Mouse (Mus musculus) small intestine, adult 2 months (tissue): ENCODE measurements at regions not wholly inside any gene's neighbourhood (a gene's known extent, or its start where the extent isn't known, plus 50 kb on each side); places are given as distances from the start of the nearest gene placed in this dataset.

Experiments used
- H3K27ac ChIP-seq: fragments of 200-500 bp; 2 replicates; pipeline ENCODE4 v1.5.1; 2012; ENCODE audit warnings: low read depth, low read length, control low read depth, inconsistent platforms; ENCODE audit not compliant: insufficient read depth
- H3K27me3 ChIP-seq: fragments of 200-500 bp; 2 replicates; pipeline ENCODE4 v1.6.1; 2012; ENCODE audit warnings: mild to moderate bottlenecking, moderate library complexity, low read length, inconsistent platforms; ENCODE audit not compliant: control insufficient read depth, insufficient read depth
- H3K36me3 ChIP-seq: fragments of 200-500 bp; 2 replicates; pipeline ENCODE4 v1.6.1; 2012; ENCODE audit warnings: mild to moderate bottlenecking, low read length, control low read depth, inconsistent platforms; ENCODE audit not compliant: control insufficient read depth, insufficient read depth
- H3K4me1 ChIP-seq: fragments of 200-500 bp; 2 replicates; pipeline ENCODE4 v1.6.1; 2012; ENCODE audit warnings: low read length, inconsistent platforms, mixed read lengths; ENCODE audit not compliant: control insufficient read depth, insufficient read depth, insufficient read length
- H3K4me3 ChIP-seq: fragments of 200-500 bp; 2 replicates; pipeline ENCODE4 v1.5.1; 2012; ENCODE audit warnings: low read depth, mild to moderate bottlenecking, control low read depth, inconsistent platforms, low read length, moderate library complexity
- CTCF ChIP-seq: fragments of 200-500 bp; IDR thresholded peaks from 2 replicates; pipeline ENCODE4 v1.5.1; 2012; ENCODE audit warnings: low read depth, mild to moderate bottlenecking, control low read depth, inconsistent platforms, low read length, moderate library complexity, mixed read lengths; ENCODE audit not compliant: insufficient replicate concordance, insufficient read length; ENCODE audit errors: extremely low read depth
- POLR2A ChIP-seq: fragments of 200-500 bp; IDR thresholded peaks from 2 replicates; pipeline ENCODE4 v1.6.1; 2012; ENCODE audit warnings: low read depth, mild to moderate bottlenecking, control low read depth, inconsistent platforms, low read length, moderate library complexity
- WGBS: fragments of 180-500 bp; shearing (Covaris S2); methylation state at CpG from one replicate; pipeline ENCODE4 v1.1.7; 2018; 5-methylcytosine and 5-hydroxymethylcytosine counted together

- Histone ChIP-seq H3K4me3 (no peak overlapping the region), H3K27ac (no peak overlapping the region), H3K36me3 (no peaks in the 10 kb centered on the region), H3K27me3 (no peaks in the 10 kb centered on the region), H3K4me1 (no peaks in the 10 kb centered on the region)
- TF ChIP-seq POLR2A (no peak), CTCF (no peak)
These were observed 451.8 kb upstream of the Klf4 start for GRCm38 (mm10) chr4:55984026-55984425.

GRCm38 (mm10) chr4:55978539-55978938, 446.3 kb upstream of the Klf4 start:
- H3K4me3 ChIP-seq = no peak overlapping the region
- no peaks in the 10 kb centered on the region for H3K27me3 ChIP-seq
- whole genome bisulfite sequencing = 74% methylated on average over 4 of the region's 4 CpGs
- TF ChIP-seq POLR2A = no peak
- no peak for TF ChIP-seq CTCF
- H3K4me1 ChIP-seq = no peaks in the 10 kb centered on the region
- H3K27ac ChIP-seq = no peak overlapping the region
- H3K36me3 ChIP-seq = no peaks in the 10 kb centered on the region

GRCm38 (mm10) chr4:55976265-55976664, 444.0 kb upstream of the Klf4 start:
- H3K36me3 ChIP-seq = no peaks in the 10 kb centered on the region
- no peaks in the 10 kb centered on the region for H3K4me1 ChIP-seq
- H3K4me3 ChIP-seq = no peak overlapping the region
- TF ChIP-seq POLR2A = no peak
- no peak for TF ChIP-seq CTCF
- no peaks in the 10 kb centered on the region for H3K27me3 ChIP-seq
- H3K27ac ChIP-seq = no peak overlapping the region
- WGBS = 81% methylated on average over 2 of the region's 2 CpGs

GRCm38 (mm10) chr4:55973706-55974105, 441.4 kb upstream of the Klf4 start:
- H3K4me3 ChIP-seq = no peak overlapping the region
- WGBS = 89% methylated on average over 1 of the region's 1 CpGs

GRCm38 (mm10) chr4:55972235-55972819, 440.1 kb upstream of the Klf4 start:
- H3K4me3 ChIP-seq = no peak overlapping the region
- H3K36me3 ChIP-seq = no peaks in the 10 kb centered on the region
- H3K27me3 ChIP-seq = no peaks in the 10 kb centered on the region
- TF ChIP-seq CTCF (no peak), POLR2A (no peak)
- H3K27ac ChIP-seq = no peak overlapping the region
- 68% methylated on average over 7 of the region's 7 CpGs for WGBS
- no peaks in the 10 kb centered on the region for H3K4me1 ChIP-seq

More at GRCm38 (mm10) chr4:55973706-55974105, 441.4 kb upstream of the Klf4 start:
- H3K4me1 ChIP-seq = no peaks in the 10 kb centered on the region
- TF ChIP-seq POLR2A = no peak
- TF ChIP-seq CTCF = no peak
- H3K27ac ChIP-seq = no peak overlapping the region
- H3K36me3 ChIP-seq = no peaks in the 10 kb centered on the region
- H3K27me3 ChIP-seq = no peaks in the 10 kb centered on the region

GRCm38 (mm10) chr4:55960063-55960462, 427.8 kb upstream of the Klf4 start:
- no peaks in the 10 kb centered on the region for H3K27me3 ChIP-seq
- H3K27ac ChIP-seq = no peak overlapping the region
- WGBS = 67% methylated on average over 1 of the region's 1 CpGs
- no peaks in the 10 kb centered on the region for H3K36me3 ChIP-seq
- TF ChIP-seq CTCF (no peak), POLR2A (no peak)
- no peak overlapping the region for H3K4me3 ChIP-seq
- no peaks in the 10 kb centered on the region for H3K4me1 ChIP-seq

GRCm38 (mm10) chr4:55953701-55954100, 421.4 kb upstream of the Klf4 start:
- Histone ChIP-seq H3K4me1 (no peaks in the 10 kb centered on the region), H3K27ac (no peak overlapping the region), H3K36me3 (no peaks in the 10 kb centered on the region), H3K27me3 (no peaks in the 10 kb centered on the region), H3K4me3 (no peak overlapping the region)
- TF ChIP-seq POLR2A (no peak), CTCF (no peak)
- WGBS = 84% methylated on average over 1 of the region's 1 CpGs

- Histone ChIP-seq H3K27me3 (no peaks in the 10 kb centered on the region; the same call in 1 of the 2 replicates), H3K36me3 (no peaks in the 10 kb centered on the region), H3K4me3 (no peak overlapping the region), H3K4me1 (no peaks in the 10 kb centered on the region), H3K27ac (no peak overlapping the region)
- TF ChIP-seq CTCF (no peak), POLR2A (no peak)
- WGBS = 64% methylated on average over 3 of the region's 3 CpGs
These were observed 420.0 kb upstream of the Klf4 start for GRCm38 (mm10) chr4:55952220-55952619.
